Mouse (Mus musculus) E14TG2a.4 (cell line): ENCODE data around the gene Cdh13.

ENCODE experiments used
- CTCF ChIP-seq: conservative IDR thresholded peaks from 2 replicates; pipeline ENCODE4 v1.5.1; 2014; ENCODE audit warnings: low read length
- NANOG ChIP-seq: IDR thresholded peaks from 2 replicates; pipeline ENCODE4 v1.6.1; 2014; ENCODE audit warnings: borderline replicate concordance, low read length, mixed read lengths
- POU5F1 ChIP-seq: IDR thresholded peaks from 2 replicates; pipeline ENCODE4 v1.6.1; 2014; ENCODE audit warnings: low read length, borderline replicate concordance

GRCm38 (mm10) chr8:118827726-118828125 lies 544.2 kb downstream of the Cdh13 start:
- TF ChIP-seq CTCF (no peak), POU5F1 (no peak), NANOG (no peak)
